Mouse (Mus musculus): ENCODE measurements around the gene Mrpl54. TPM values are rescaled to one million over a fixed set of nuclear protein-coding genes. Genes with fewer than 3 reads are reported as not detected.

Mrpl54 gene
- polyA plus RNA-seq, 1 experiment from 2014 or later, result 233 TPM

DNA sequence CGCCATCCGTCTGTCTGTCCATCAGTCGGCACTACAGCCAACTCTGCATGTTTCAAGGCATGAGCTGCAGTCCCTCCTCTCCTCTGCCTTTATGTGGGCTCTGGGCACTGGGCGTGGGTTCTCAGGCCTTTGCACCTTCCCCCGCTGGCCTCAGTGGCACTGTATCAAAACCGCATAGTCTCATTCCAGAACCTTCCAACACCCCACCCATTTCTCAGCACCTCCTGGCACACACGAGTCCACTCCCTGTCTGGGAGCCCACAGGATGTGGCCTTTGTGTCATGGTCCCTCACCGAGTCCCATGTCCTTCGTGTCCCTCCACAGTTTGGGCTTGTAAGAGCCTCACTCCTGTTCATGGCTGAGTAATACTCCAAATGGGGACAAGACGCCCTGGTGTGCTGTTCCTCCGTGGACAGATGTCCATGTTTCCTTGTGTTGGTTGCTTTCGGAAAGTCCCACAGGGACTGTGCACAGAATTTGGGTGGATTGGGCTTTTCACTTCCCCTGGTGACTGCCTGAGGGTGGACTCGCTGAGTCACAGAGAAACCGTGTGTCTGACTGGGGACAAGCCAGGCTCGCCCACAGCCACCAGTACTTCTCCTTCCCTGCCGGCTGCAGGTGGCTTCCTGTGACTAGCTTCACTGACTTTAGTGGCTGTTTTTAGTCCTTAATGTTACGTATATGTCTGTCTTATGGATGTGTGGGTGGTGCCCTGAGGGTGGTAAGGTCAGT lies 31.8 kb upstream of the Mrpl54 start:
- no peak for DNase-seq (ENCODE audit: low spot score)
- Histone ChIP-seq H3K4me1 (replicated peaks; ENCODE audit: control insufficient read depth, insufficient read depth, low read length) (peaks cover 87% of the 10 kb centered on the region), H3K4me3 (ENCODE audit: low read depth, low read length) (no peak overlapping the region), H3K27ac (ENCODE audit: low read depth, low read length) (peak overlapping the region; percentile 59), H3K9me3 (ENCODE audit: control insufficient read depth, low read length) (no peaks in the 10 kb centered on the region), H3K27me3 (replicated peaks; ENCODE audit: control insufficient read depth, insufficient read depth, low read length) (no peaks in the 10 kb centered on the region), H3K9ac (ENCODE audit: low read depth, low read length) (peak overlapping the region; percentile 27; the same call in 1 of the 2 replicates), H3K4me2 (peak overlapping the region; percentile 32), H3K36me3 (ENCODE audit: control insufficient read depth, insufficient read depth, low read length) (peaks cover 5% of the 10 kb centered on the region; the same call in 1 of the 2 replicates)
- ATAC-seq (replicated peaks; ENCODE audit: low FRiP score), result no peak
- WGBS, result 82% methylated on average over 17 of the region's 17 CpGs

DNA sequence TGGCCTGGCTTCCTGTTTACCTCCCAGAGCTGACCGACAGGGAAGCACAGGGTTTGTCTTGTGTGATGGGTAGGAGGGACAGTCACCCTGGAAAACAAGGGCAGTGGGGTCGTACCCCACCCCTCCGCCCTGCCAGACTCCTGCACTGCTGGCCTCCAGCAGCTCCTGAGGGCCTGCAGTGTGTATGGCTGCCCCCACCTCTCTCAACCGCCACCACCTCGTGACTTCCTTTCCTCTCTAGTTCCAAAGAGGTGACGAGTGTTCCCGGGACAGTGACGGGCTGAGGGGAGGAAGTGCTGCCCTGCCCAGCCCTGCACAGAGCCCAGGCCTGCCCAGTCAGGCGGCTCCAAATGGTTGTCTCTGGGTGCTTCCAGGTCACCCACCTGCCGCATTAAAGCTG lies 31.1 kb upstream of the Mrpl54 start:
- Histone ChIP-seq H3K9ac (ENCODE audit: low read depth, low read length) (peak overlapping the region; percentile 27), H3K27me3 (replicated peaks; ENCODE audit: control insufficient read depth, insufficient read depth, low read length) (no peaks in the 10 kb centered on the region), H3K36me3 (ENCODE audit: control insufficient read depth, insufficient read depth, low read length) (peaks cover 5% of the 10 kb centered on the region; the same call in 1 of the 2 replicates), H3K4me2 (peak overlapping the region; percentile 32), H3K9me3 (ENCODE audit: control insufficient read depth, low read length) (no peaks in the 10 kb centered on the region), H3K27ac (ENCODE audit: low read depth, low read length) (peak overlapping the region; percentile 59), H3K4me1 (replicated peaks; ENCODE audit: control insufficient read depth, insufficient read depth, low read length) (peaks cover 82% of the 10 kb centered on the region), H3K4me3 (ENCODE audit: low read depth, low read length) (no peak overlapping the region)
- ATAC-seq (replicated peaks; ENCODE audit: low FRiP score), result no peak
- no peak for DNase-seq (ENCODE audit: low spot score)
- 37% methylated on average over 10 of the region's 10 CpGs for WGBS

DNA sequence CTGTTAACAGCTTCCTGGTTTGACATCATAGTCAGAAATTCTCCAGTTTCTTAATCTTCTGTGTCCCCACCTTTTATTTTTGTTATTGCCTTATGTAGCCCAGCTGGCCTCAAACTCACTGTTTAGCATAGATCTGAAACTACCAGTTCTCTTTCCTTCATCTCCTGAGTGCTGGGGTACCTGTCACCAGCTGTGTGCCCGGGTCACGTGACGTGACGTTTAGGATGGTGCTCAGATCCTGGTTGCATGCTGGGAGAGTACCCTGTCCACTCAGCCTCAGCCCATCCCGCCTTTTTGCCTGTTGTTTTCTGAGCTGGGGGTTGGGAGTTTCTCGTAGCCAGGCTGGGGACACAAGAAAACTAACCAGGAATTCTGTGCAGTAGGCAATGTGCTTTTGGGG lies 30.5 kb upstream of the Mrpl54 start:
- H3K9ac ChIP-seq (ENCODE audit: low read depth, low read length), result peak overlapping the region; percentile 27; the same call in 1 of the 2 replicates
- peak overlapping the region; percentile 32; the same call in 1 of the 2 replicates for H3K4me2 ChIP-seq
- H3K4me3 ChIP-seq (ENCODE audit: low read depth, low read length), result no peak overlapping the region
- no peak for DNase-seq (ENCODE audit: low spot score)
- peak overlapping the region; percentile 59; the same call in 1 of the 2 replicates for H3K27ac ChIP-seq (ENCODE audit: low read depth, low read length)
- WGBS, result 77% methylated on average over 6 of the region's 6 CpGs
- H3K36me3 ChIP-seq (ENCODE audit: control insufficient read depth, insufficient read depth, low read length), result peaks cover 5% of the 10 kb centered on the region; the same call in 1 of the 2 replicates
- H3K4me1 ChIP-seq (replicated peaks; ENCODE audit: control insufficient read depth, insufficient read depth, low read length), result peaks cover 78% of the 10 kb centered on the region
- H3K9me3 ChIP-seq (ENCODE audit: control insufficient read depth, low read length), result no peaks in the 10 kb centered on the region
- no peak for ATAC-seq (replicated peaks; ENCODE audit: low FRiP score)
- no peaks in the 10 kb centered on the region for H3K27me3 ChIP-seq (replicated peaks; ENCODE audit: control insufficient read depth, insufficient read depth, low read length)

DNA sequence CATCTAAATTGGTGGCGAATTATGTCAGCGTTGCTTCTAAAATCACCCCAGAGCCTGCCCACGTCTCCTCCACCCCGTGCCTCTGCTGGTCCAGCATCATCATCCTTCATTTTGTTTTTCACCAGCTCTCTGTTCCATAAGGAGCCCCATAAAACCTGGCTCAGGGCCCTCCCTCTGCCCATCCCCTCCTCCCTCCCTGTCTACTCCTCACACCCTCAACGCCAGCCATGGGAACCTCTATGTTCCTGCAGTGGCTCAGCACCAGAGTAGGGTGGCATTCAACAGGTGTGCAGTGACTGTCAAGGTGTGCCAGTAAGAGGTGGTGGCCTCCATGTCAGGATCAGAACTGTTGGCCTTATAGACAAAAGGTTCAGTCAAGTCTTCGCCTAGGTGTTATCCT lies 28.5 kb upstream of the Mrpl54 start:
- Histone ChIP-seq H3K4me3 (ENCODE audit: low read depth, low read length) (no peak overlapping the region), H3K27ac (ENCODE audit: low read depth, low read length) (no peak overlapping the region), H3K4me2 (peak overlapping the region; percentile 95; the same call in 1 of the 2 replicates), H3K9ac (ENCODE audit: low read depth, low read length) (peak overlapping the region; percentile 22; the same call in 1 of the 2 replicates), H3K36me3 (ENCODE audit: control insufficient read depth, insufficient read depth, low read length) (peaks cover 5% of the 10 kb centered on the region; the same call in 1 of the 2 replicates), H3K4me1 (replicated peaks; ENCODE audit: control insufficient read depth, insufficient read depth, low read length) (peaks cover 71% of the 10 kb centered on the region), H3K9me3 (ENCODE audit: control insufficient read depth, low read length) (no peaks in the 10 kb centered on the region), H3K27me3 (replicated peaks; ENCODE audit: control insufficient read depth, insufficient read depth, low read length) (peaks cover 11% of the 10 kb centered on the region)
- ATAC-seq (replicated peaks; ENCODE audit: low FRiP score) (no peak), DNase-seq (ENCODE audit: low spot score) (no peak)
- WGBS, result 89% methylated on average over 6 of the region's 6 CpGs

DNA sequence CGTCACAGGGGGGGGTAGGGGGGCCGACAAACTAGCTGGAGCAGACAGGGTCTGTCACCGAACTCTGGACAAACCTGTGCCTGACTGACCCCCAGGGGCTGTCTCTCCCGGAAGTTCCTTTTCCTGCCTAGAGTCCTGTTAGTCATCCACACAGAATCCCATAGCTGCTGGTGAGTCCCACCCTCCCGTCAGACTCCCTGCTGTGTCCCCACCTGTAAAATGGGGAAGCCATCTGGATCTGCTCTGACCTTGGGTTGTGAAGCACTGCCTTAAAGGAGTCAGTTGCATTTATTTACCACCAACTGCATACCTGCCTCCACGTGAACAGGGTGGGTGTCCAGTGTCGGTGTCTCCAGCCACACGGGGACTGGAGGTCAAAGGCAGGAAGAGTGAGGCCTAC lies 27.7 kb upstream of the Mrpl54 start:
- peak overlapping the region; percentile 87 for H3K9ac ChIP-seq (ENCODE audit: low read depth, low read length)
- no peak for ATAC-seq (replicated peaks; ENCODE audit: low FRiP score)
- H3K27ac ChIP-seq (ENCODE audit: low read depth, low read length), result no peak overlapping the region
- peak overlapping the region; percentile 72 for H3K4me3 ChIP-seq (ENCODE audit: low read depth, low read length)
- peak overlapping the region; percentile 95 for H3K4me2 ChIP-seq
- 42% methylated on average over 8 of the region's 8 CpGs for WGBS
- H3K27me3 ChIP-seq (replicated peaks; ENCODE audit: control insufficient read depth, insufficient read depth, low read length), result peaks cover 13% of the 10 kb centered on the region
- H3K9me3 ChIP-seq (ENCODE audit: control insufficient read depth, low read length), result no peaks in the 10 kb centered on the region
- peaks cover 5% of the 10 kb centered on the region; the same call in 1 of the 2 replicates for H3K36me3 ChIP-seq (ENCODE audit: control insufficient read depth, insufficient read depth, low read length)
- H3K4me1 ChIP-seq (replicated peaks; ENCODE audit: control insufficient read depth, insufficient read depth, low read length), result peaks cover 64% of the 10 kb centered on the region
- no peak for DNase-seq (ENCODE audit: low spot score)

DNA sequence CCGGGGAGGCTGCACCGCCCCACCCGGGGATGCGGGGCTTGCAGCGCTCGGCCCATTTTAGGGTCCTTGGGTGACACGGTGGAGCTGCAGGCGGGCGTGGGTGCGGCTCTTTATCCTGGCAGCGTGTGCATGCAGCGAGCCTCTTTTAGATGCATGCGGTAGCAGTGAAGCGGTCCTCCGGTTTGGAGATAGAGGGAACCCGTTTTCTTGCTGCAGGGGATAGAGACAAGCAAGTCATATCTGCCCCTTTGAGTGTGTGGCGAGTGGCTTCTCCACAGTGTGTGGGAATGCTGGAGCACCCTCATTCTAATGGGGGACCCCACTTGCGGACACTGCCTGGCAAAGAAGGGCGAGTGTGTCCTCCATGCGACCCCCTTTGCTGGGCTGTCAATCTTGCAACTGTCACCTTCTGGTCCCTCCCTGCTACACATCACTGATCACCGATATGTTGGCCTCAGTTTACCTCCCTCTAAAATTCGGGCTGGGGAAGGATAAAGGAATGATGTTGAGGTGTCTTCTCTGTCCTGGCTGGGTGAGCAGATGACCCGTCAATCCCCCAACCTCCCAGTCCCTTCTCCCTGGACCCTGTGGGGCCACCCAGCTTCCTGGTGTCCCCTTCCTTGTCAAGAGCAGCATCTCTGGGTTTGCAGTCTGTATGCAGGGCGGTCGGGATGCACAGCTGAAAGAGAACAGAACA lies 26.7 kb upstream of the Mrpl54 start:
- ATAC-seq (replicated peaks; ENCODE audit: low FRiP score) (no peak), DNase-seq (ENCODE audit: low spot score) (no peak)
- H3K27me3 ChIP-seq (replicated peaks; ENCODE audit: control insufficient read depth, insufficient read depth, low read length), result peaks cover 13% of the 10 kb centered on the region
- H3K9me3 ChIP-seq (ENCODE audit: control insufficient read depth, low read length), result no peaks in the 10 kb centered on the region
- peak overlapping the region; percentile 95 for H3K4me2 ChIP-seq
- peak overlapping the region; percentile 83 for H3K27ac ChIP-seq (ENCODE audit: low read depth, low read length)
- 3% methylated on average over 25 of the region's 25 CpGs for WGBS
- peak overlapping the region; percentile 87 for H3K9ac ChIP-seq (ENCODE audit: low read depth, low read length)
- H3K4me3 ChIP-seq (ENCODE audit: low read depth, low read length), result peak overlapping the region; percentile 72
- H3K4me1 ChIP-seq (replicated peaks; ENCODE audit: control insufficient read depth, insufficient read depth, low read length), result peaks cover 59% of the 10 kb centered on the region
- H3K36me3 ChIP-seq (ENCODE audit: control insufficient read depth, insufficient read depth, low read length), result peaks cover 5% of the 10 kb centered on the region; the same call in 1 of the 2 replicates

DNA sequence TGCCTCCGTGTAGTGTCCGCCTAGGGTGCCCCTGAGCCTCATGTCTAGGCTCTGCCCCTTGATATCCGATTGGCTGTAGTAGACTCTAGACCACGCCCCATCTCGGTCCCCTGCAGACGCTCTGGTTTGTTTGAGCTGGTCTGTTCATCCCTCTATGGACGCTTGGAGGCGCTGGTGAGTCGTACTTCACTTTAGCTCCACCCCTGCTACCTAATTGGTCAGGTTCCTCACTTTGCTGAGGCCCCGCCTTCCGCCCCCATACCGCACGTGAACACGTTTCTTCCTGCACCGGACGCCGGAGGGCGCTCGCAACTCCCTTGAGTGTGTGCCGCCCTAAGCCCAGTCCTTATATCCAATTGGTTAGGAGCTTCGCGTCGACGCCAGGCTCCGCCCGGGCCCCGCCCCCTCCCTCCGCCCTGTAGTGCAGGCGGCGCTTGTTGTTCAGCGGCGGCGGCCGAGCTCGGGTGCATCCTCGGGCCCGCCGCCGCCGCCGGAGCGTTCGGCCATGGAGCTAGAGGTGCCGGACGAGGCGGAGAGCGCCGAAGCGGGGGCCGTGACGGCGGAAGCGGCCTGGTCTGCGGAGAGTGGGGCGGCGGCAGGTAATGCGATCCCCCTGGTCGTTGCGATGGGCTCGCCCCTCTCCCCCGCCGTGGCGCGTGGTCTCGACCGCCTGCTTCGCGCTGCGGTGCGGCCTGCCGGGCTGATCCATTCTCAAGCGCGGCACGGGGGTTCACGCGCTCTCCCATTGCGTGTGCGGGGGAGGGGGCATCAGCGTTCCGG lies 26.0 kb upstream of the Mrpl54 start, which contains the start of gene Pip5k1c:
Pip5k1c (plus strand) TSS at position 410 of the 780 bp plus-strand sequence.
- H3K4me1 ChIP-seq (replicated peaks; ENCODE audit: control insufficient read depth, insufficient read depth, low read length), result peaks cover 53% of the 10 kb centered on the region
- peak within 1 kb of the TSS; percentile 83 for H3K27ac ChIP-seq (ENCODE audit: low read depth, low read length)
- peaks cover 13% of the 10 kb centered on the region for H3K27me3 ChIP-seq (replicated peaks; ENCODE audit: control insufficient read depth, insufficient read depth, low read length)
- H3K36me3 ChIP-seq (ENCODE audit: control insufficient read depth, insufficient read depth, low read length), result 0 out of 2 replicates have a peak, but pooled peaks cover 2% of the 10 kb centered on the region
- WGBS, result under 1% methylated on average over 76 of the region's 80 CpGs
- peak within 1 kb of the TSS; percentile 72 for H3K4me3 ChIP-seq (ENCODE audit: low read depth, low read length)
- peak; percentile 99 for DNase-seq (ENCODE audit: low spot score)
- H3K9me3 ChIP-seq (ENCODE audit: control insufficient read depth, low read length), result no peaks in the 10 kb centered on the region
- peak within 1 kb of the TSS; percentile 95 for H3K4me2 ChIP-seq
- H3K9ac ChIP-seq (ENCODE audit: low read depth, low read length), result peak within 1 kb of the TSS; percentile 87
- peak; percentile 92 for ATAC-seq (replicated peaks; ENCODE audit: low FRiP score)

DNA sequence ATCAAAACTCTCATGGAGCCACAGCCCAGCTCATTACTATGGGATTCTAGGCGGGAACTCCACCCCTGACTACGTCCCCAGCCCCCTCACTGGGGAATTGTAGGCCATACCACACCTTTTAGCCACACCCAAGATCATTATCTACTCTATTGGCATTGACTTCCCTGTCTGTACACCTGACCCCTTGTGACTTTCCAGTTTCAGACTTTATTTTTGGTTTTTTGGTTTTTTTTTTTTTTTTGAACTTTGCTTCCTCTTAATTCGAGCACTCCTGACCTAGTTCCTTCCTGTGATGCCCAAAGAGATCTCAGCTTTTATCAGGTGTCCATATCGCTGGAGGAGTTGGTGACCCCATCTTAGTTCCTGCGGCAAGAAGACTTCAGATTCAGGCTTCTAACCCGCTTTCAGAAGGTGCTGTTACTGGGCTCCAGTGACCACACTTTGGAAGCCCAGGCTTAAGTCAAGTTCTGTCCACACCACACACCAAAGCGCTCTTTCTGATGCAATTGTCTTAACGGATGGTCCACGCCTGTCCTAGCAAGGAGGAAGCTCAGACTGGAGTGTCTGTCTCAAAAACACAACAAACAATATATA lies 24.9 kb upstream of the Mrpl54 start, which contains the start of gene Tjp3:
Tjp3 (minus strand) TSS at position 71 of the 594 bp plus-strand sequence.
- 52% methylated on average over 9 of the region's 9 CpGs for WGBS
- Histone ChIP-seq H3K36me3 (ENCODE audit: control insufficient read depth, insufficient read depth, low read length) (0 out of 2 replicates have a peak, but pooled peaks cover 2% of the 10 kb centered on the region), H3K4me1 (replicated peaks; ENCODE audit: control insufficient read depth, insufficient read depth, low read length) (peaks cover 46% of the 10 kb centered on the region), H3K27ac (ENCODE audit: low read depth, low read length) (0 out of 2 replicates have a peak within 1 kb of the TSS, but pooled peaks have one; percentile 15), H3K9me3 (ENCODE audit: control insufficient read depth, low read length) (no peaks in the 10 kb centered on the region), H3K4me2 (peak within 1 kb of the TSS; percentile 24), H3K4me3 (ENCODE audit: low read depth, low read length) (no peak within 1 kb of the TSS), H3K27me3 (replicated peaks; ENCODE audit: control insufficient read depth, insufficient read depth, low read length) (peaks cover 13% of the 10 kb centered on the region), H3K9ac (ENCODE audit: low read depth, low read length) (no peak within 1 kb of the TSS)
- no peak for ATAC-seq (replicated peaks; ENCODE audit: low FRiP score)
- no peak for DNase-seq (ENCODE audit: low spot score)
